Mouse (Mus musculus): ENCODE measurements around the gene Crhbp.

GRCm38 (mm10) chr13:95444291-95444690 lies 433 bp downstream of the Crhbp start:
- no peak for TF ChIP-seq CTCF (conservative IDR thresholded peaks at IDR 0.05; ENCODE audit: low read length)
- no peak for TF ChIP-seq POU5F1 (IDR thresholded peaks at IDR 0.05; ENCODE audit: borderline replicate concordance, low read length)
- TF ChIP-seq NANOG (IDR thresholded peaks at IDR 0.05; ENCODE audit: borderline replicate concordance, low read length) = no peak
